Mouse (Mus musculus) kidney, postnatal 0 days (tissue): ENCODE measurements around the gene Aldh4a1. TPM values are rescaled to one million over a fixed set of nuclear protein-coding genes. Genes with fewer than 3 reads are reported as not detected.

Experiments used
- ATAC-seq: fragments of 200-750 bp; cut with Nextera tagmentation; replicated peaks from 2 replicates; pipeline ENCODE4 v1.8.0; 2017; ENCODE audit warnings: low read depth, moderate number of reproducible peaks, moderate TSS enrichment, moderate library complexity; ENCODE audit not compliant: low FRiP score
- DNase-seq: peaks from one replicate; pipeline ENCODE4 v3.0.0-alpha.2; 2016; ENCODE audit warnings: low spot score
- H3K27ac ChIP-seq: fragments of 300-500 bp; sonication (generic); 2 replicates; pipeline ENCODE4 v1.5.1; 2014; ENCODE audit warnings: mild to moderate bottlenecking
- H3K27me3 ChIP-seq: fragments of 300-500 bp; sonication (generic); 2 replicates; pipeline ENCODE4 v1.6.1; 2014; ENCODE audit warnings: low read length, mixed read lengths; ENCODE audit not compliant: insufficient read depth
- H3K36me3 ChIP-seq: fragments of 300-500 bp; sonication (generic); 2 replicates; pipeline ENCODE4 v1.6.1; 2014; ENCODE audit warnings: low read length, mixed read lengths; ENCODE audit not compliant: insufficient read depth
- H3K4me1 ChIP-seq: fragments of 300-500 bp; sonication (generic); replicated peaks from 2 replicates; pipeline ENCODE4 v1.6.1; 2014; ENCODE audit warnings: antibody characterized with exemption, low read length, mixed read lengths; ENCODE audit not compliant: insufficient read depth
- H3K4me2 ChIP-seq: fragments of 300-500 bp; sonication (generic); 2 replicates; pipeline ENCODE4 v1.6.1; 2014; ENCODE audit warnings: mild to moderate bottlenecking, low read length, moderate library complexity, mixed read lengths
- H3K4me3 ChIP-seq: fragments of 300-500 bp; sonication (generic); replicated peaks from 2 replicates; pipeline ENCODE4 v1.5.1; 2014; ENCODE audit warnings: low read depth, low read length
- H3K9ac ChIP-seq: fragments of 300-500 bp; sonication (generic); 2 replicates; pipeline ENCODE4 v1.6.1; 2014; ENCODE audit warnings: low read depth, low read length
- H3K9me3 ChIP-seq: fragments of 300-500 bp; sonication (generic); replicated peaks from 2 replicates; pipeline ENCODE4 v1.6.1; 2016; ENCODE audit warnings: low read length, inconsistent platforms, mixed read lengths
- CTCF ChIP-seq: IDR thresholded peaks from 2 replicates; pipeline ENCODE4 v1.5.1; 2016; ENCODE audit warnings: antibody characterized with exemption, low read depth, mild to moderate bottlenecking, moderate library complexity
- WGBS: fragments of 180-500 bp; shearing (Covaris S2); extraction: QIAGEN DNeasy Blood & Tissue Kit; methylation state at CpG from one replicate; pipeline ENCODE4 v1.1.7; 2014; 5-methylcytosine and 5-hydroxymethylcytosine counted together
- polyA plus RNA-seq: library from polyadenylated mRNA; unstranded; fragments of >200 nt; fragmentation: Nextera tagmentation; extraction: Ambion mirVana; gene quantifications from 2 replicates; pipeline ENCODE4 v1.2.1, GENCODE M21; 2015

Aldh4a1 gene
- polyA plus RNA-seq, 1 experiment from 2014 or later, result 91.0 TPM

GRCm38 (mm10) chr4:139581427-139582051 lies 41.1 kb upstream of the Aldh4a1 start:
- peaks cover 66% of the 10 kb centered on the region for H3K4me1 ChIP-seq
- peak overlapping the region; percentile 89 for H3K27ac ChIP-seq
- peak overlapping the region; percentile 47; the same call in 1 of the 2 replicates for H3K9ac ChIP-seq
- H3K36me3 ChIP-seq, result no peaks in the 10 kb centered on the region
- no peak for TF ChIP-seq CTCF
- no peaks in the 10 kb centered on the region for H3K9me3 ChIP-seq
- ATAC-seq, result no peak
- H3K4me3 ChIP-seq, result no peak overlapping the region; the same call in 1 of the 2 replicates
- no peaks in the 10 kb centered on the region for H3K27me3 ChIP-seq
- WGBS, result 11% methylated on average over 6 of the region's 6 CpGs
- peak overlapping the region; percentile 48 for H3K4me2 ChIP-seq
- no peak for DNase-seq

DNA sequence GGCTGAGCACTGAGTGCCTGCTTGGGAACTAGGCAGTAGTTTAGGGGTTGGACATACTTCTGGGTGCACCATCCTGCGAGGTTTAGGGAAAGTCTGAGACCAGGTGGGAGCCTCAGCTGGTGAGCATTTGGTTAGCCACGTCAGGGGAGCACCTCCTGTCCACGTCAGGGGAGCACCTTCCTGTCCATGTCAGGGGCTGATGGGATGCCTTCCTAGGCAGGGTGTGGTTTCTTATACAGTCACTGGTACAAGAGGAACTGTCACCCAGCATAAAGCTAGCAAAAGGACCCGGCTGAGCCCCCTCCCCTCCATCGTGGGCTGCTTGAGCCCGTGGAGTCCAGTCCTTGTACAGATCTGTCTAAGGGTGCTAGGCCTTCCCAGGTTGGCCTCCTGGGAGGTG lies 40.3 kb upstream of the Aldh4a1 start:
- ATAC-seq (no peak), DNase-seq (no peak)
- H3K4me1 ChIP-seq, result peaks cover 66% of the 10 kb centered on the region
- 0 out of 2 replicates have a peak overlapping the region, but pooled peaks have one; percentile 8 for H3K9ac ChIP-seq
- no peaks in the 10 kb centered on the region for H3K36me3 ChIP-seq
- H3K9me3 ChIP-seq, result no peaks in the 10 kb centered on the region
- no peak overlapping the region for H3K4me3 ChIP-seq
- no peak overlapping the region for H3K4me2 ChIP-seq
- TF ChIP-seq CTCF, result no peak
- peak overlapping the region; percentile 89 for H3K27ac ChIP-seq
- H3K27me3 ChIP-seq, result no peaks in the 10 kb centered on the region
- WGBS, result 72% methylated on average over 6 of the region's 6 CpGs

GRCm38 (mm10) chr4:139582903-139583302 lies 39.8 kb upstream of the Aldh4a1 start:
- 64% methylated on average over 3 of the region's 3 CpGs for WGBS
- peaks cover 69% of the 10 kb centered on the region for H3K4me1 ChIP-seq
- 0 out of 2 replicates have a peak overlapping the region, but pooled peaks have one; percentile 13 for H3K27ac ChIP-seq
- no peak for ATAC-seq
- no peaks in the 10 kb centered on the region for H3K9me3 ChIP-seq
- peak; percentile 48; the same call in 1 of the 2 replicates for TF ChIP-seq CTCF
- 0 out of 2 replicates have a peak overlapping the region, but pooled peaks have one; percentile 8 for H3K9ac ChIP-seq
- DNase-seq, result no peak
- H3K4me2 ChIP-seq, result no peak overlapping the region
- no peaks in the 10 kb centered on the region for H3K36me3 ChIP-seq
- no peak overlapping the region for H3K4me3 ChIP-seq
- H3K27me3 ChIP-seq, result no peaks in the 10 kb centered on the region

DNA sequence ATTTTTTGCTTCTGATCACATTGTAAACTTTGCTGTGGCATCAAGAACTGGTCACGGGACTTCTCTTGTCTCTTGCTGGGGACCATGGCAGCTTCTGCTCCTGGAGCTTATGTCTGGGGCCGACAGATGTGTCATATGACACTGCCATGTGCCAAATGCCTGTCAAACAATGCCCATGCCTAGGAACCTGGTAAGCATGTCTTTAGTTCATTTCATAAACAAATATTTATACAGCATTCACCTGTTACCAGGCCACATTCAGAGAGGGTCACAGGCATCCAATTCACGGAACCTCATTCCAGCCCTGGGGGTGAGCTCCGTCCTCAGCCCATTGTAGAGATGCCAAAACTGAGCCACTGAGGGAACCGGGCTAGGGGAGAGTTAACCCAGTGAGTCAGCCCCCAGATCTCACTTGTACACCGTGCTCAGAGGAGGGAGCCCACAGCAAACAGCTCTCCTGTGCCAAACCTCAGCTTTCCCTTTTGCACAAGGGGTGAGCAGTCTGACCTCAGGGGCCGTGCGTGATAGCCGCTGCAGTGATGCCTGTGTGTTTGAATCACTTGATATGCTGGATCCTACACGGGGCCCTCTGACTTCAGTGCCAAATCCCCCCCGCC lies 38.9 kb upstream of the Aldh4a1 start:
- H3K27me3 ChIP-seq, result no peaks in the 10 kb centered on the region
- H3K4me3 ChIP-seq, result no peak overlapping the region
- no peak for TF ChIP-seq CTCF
- no peak for ATAC-seq
- peaks cover 63% of the 10 kb centered on the region for H3K4me1 ChIP-seq
- WGBS, result 73% methylated on average over 11 of the region's 11 CpGs
- no peak overlapping the region for H3K9ac ChIP-seq
- H3K9me3 ChIP-seq, result no peaks in the 10 kb centered on the region
- no peak for DNase-seq
- H3K27ac ChIP-seq, result no peak overlapping the region
- no peak overlapping the region for H3K4me2 ChIP-seq
- no peaks in the 10 kb centered on the region for H3K36me3 ChIP-seq

DNA sequence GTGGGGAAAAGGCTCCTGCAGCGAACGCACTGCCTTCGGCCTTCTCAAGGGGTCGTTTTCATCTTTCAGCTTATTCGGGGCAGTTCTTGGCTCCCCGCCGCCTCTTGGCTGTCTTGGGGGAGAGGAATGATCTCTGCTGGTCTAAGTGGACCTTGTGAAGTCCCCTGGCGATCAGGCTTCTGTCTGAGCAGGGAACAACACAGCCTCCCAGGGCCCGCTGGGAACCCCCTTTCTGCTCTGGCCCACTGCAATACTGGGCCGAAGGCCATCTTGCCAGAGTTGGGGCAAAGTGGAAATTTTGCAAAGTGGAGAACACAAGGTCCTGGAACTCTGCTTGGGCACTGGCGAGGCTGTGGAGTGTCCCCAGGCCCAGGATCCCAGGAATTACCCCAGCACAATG lies 38.0 kb upstream of the Aldh4a1 start:
- Histone ChIP-seq H3K27ac (no peak overlapping the region), H3K4me3 (no peak overlapping the region), H3K36me3 (no peaks in the 10 kb centered on the region), H3K9ac (no peak overlapping the region), H3K4me2 (no peak overlapping the region), H3K27me3 (no peaks in the 10 kb centered on the region), H3K4me1 (peaks cover 59% of the 10 kb centered on the region), H3K9me3 (no peaks in the 10 kb centered on the region)
- no peak for TF ChIP-seq CTCF
- DNase-seq (no peak), ATAC-seq (no peak)
- WGBS, result 76% methylated on average over 11 of the region's 11 CpGs

DNA sequence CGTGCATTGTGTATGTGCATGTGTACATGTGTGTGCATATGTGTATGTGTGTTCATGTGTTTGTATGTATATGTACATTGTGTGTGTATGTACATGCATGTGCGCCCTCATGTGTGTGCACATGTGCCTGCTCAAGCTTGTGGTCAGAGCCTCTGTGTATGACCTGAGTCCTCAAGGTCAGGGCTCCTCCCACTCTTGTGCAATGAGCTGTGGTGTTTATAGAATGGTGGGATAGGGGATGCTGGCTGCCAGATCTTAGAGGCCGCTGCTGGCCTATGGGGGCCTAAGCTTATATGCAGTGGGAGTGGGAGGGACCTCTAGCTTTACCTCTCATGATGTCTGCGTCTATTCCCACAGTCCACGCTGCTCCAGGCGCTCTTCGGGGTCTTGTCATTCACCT lies 37.0 kb upstream of the Aldh4a1 start:
- H3K36me3 ChIP-seq, result no peaks in the 10 kb centered on the region
- 56% methylated on average over 7 of the region's 7 CpGs for WGBS
- H3K27me3 ChIP-seq, result no peaks in the 10 kb centered on the region
- DNase-seq (no peak), ATAC-seq (0 out of 2 replicates have a peak, but pooled peaks have one; percentile 8)
- no peak overlapping the region for H3K4me3 ChIP-seq
- no peak overlapping the region for H3K4me2 ChIP-seq
- H3K9ac ChIP-seq, result no peak overlapping the region
- TF ChIP-seq CTCF, result no peak
- no peaks in the 10 kb centered on the region for H3K9me3 ChIP-seq
- H3K27ac ChIP-seq, result no peak overlapping the region
- H3K4me1 ChIP-seq, result peaks cover 57% of the 10 kb centered on the region
